Mouse (Mus musculus) lung, adult 18-20 months (tissue): ENCODE results near the gene Ccdc17.

Source experiments
- DNase-seq, 2 experiments: peaks; one replicate each; pipeline ENCODE4 v3.0.0; 2022; ENCODE audit warnings: mixed read lengths in 2 of 2

Ccdc17 gene

DNA sequence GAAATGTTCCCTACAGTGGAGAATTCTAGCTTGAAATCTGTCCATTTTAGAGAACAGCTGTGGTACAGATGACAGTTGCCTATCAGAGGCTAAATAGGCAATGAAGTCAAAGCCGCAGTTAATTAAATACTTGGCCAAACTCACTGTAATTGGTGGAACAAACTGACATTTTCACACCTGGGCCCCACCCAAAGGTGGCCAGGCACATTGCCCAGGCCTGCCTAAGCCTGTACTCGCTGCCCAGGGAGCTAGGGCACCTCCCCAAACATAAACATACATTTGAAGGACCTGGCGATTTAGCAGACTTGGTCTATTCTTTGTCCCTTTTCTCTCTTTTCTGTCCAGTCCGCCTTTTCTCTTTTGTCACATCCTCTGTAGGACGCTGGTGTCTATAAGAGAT is at the start of gene Ccdc17:
Gene Ccdc17, plus strand, starts transcription at position 276 of the 400 bp plus-strand sequence.
- DNase-seq = peak; percentile 50 to 64

GRCm38 (mm10) chr4:116550432-116550831 is 46.0 kb upstream of the Ccdc17 start:
- no peak for DNase-seq

- DNase-seq = no peak
These were observed 43.4 kb upstream of the Ccdc17 start for GRCm38 (mm10) chr4:116553035-116553434.

- peak; percentile 75 to 83 for DNase-seq
These were observed 40.8 kb upstream of the Ccdc17 start, which contains the start of gene Tmem69 for GRCm38 (mm10) chr4:116555413-116556300. TSS of gene Tmem69 (minus strand) at chr4:116555936.

GRCm38 (mm10) chr4:116556561-116557305 is 39.7 kb upstream of the Ccdc17 start:
- DNase-seq = peak; percentile 95 to 97

DNA sequence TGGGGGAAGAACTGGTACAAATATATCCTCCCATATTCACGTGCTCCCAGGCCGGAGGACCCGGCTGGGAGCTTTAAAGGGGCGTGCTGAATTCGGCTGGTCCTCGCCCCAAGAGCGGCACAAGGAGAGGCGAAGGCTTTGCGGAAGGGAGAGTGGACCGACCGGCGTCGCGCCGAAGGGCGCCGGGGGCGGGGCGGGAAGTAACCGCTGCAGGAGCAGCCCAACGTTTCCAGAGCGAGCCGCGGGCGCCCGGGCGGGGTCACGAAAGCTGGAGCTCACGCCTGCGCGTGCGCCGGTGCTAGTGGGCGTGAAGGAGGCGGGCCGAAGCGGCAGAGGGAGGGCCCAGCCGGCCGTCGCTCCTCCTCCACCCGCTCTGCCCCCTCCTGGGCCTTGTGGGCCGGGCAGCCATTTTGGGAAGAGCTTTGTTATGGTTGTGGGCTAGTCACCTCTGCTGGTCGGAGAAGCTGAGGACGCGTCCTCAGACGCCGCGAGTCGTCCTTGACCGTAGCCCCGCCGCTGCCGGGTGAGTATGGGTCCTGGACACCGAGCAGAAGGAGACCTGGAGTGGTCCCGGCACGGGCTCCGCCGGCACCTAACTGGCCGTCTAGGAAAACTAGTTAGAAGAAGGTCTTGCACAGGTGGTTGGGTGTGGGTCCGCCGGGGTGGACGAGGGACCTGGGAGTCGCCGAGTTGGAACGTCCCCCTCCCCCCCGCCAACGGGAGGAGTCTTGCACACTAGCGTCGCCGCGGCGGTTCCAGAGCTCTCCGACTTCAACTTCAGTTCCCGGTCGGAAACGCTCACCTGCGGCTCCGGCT is 38.9 kb upstream of the Ccdc17 start, which contains the start of gene Gpbp1l1:
Gene Gpbp1l1, plus strand, starts transcription at position 353 of the 816 bp plus-strand sequence.
- DNase-seq = peak; percentile 97 to 98

- no peak for DNase-seq
These were observed 38.1 kb upstream of the Ccdc17 start for GRCm38 (mm10) chr4:116558151-116558882.

DNA sequence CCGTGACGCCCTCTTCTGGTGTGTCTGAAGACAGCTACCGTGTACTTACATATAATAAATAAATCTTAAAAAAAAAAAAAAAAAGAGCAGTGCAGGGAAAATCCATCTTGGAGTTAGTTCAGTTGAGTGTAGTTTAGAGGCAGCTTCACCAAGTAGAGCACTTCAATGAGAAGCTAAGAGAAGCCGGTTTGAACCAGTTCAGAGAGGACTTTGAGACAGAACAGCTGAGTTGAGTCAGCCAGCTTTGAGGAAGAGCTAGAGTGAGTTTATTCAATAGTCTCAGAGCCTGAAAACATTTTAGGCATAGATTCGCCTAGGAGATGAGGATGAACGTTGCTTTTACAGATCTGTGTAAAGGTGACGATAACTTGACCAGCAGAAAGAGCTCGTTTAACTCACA is 661 bp upstream of the Ccdc17 start:
- no peak for DNase-seq

DNA sequence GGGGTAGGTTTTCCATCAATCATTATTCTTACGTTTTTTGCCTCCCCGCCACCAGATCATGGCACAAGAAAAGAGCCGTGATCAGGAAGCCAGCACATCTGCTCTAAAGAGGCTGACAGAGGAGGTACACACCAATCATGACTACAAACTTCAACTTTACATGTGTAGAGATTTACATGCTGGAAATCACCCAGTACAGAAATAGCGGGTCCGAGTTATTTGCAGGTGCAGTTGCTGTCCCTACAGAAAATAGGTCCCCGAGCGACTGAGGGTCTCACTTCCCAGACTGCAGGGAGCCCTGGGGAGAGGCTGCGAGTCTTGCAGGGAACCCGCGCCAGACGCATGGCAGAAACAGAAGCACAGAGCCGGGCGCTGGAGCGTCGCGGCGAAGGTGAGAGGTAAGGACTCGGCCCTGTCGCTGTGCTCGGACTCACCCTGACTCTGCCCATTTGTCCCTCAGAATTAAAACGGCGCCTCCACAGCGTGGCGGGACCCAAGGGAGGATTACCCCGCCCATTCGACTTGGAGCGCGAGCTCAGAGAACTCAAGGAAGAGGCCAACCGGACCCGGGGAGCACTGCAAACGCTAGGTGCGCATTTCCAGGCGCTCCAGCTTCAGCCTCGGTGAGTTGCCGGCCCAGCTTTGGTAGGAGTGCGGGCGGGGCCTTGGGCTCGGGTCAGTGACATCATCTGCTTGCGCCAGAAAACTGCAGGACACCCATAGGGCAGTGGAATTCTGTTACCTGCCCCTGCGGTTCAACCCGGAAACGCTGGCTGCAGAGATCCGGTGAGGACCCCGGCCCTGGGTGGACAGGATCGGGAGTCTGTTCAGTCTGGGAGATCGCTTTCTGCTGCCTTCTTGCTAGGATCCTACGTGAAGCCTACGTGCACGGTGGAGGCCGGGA is 776 bp downstream of the Ccdc17 start:
- DNase-seq = peak; percentile 92 to 94

DNA sequence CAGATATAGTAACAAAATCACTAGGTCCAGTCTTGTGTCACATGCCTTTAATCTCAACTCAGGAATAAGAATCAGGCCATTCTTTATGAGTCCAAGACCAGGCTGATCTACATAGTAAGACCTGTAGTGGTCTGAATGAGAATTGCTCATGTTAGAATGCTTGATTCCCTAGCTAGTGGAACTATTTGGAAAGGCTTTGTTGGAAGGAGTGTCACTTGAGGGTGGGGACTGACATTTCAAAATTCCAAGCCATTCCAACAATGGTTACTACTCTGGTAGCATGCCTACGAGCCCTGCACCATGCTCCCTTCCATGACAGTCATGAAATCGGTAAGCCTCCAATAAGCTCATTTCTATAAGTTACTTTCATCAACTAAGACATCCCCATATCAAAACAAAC is 16.2 kb downstream of the Ccdc17 start:
- DNase-seq = no peak

GRCm38 (mm10) chr4:116615237-116615636 is 18.8 kb downstream of the Ccdc17 start:
- no peak for DNase-seq

DNA sequence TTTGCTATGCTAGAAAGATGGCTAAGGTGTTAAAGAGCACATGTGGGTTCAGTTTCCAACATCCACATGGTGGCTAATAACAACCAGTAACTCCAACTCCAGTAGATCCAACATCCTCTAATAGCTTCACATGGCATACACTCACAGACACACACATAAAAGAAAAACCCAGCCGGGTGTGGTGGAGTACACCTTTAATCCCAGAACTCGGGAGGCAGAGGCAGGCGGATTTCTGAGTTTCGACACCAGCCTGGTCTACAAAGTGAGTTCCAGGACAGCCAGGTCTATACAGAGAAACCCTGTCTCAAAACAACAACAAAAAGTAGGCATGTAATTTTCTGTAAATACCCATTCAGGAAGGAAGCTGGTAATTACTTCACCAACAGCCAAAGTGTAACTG is 28.4 kb downstream of the Ccdc17 start:
- no peak for DNase-seq

- DNase-seq = peak; percentile 81 to 82
These were observed 30.4 kb downstream of the Ccdc17 start for GRCm38 (mm10) chr4:116626658-116627358.

GRCm38 (mm10) chr4:116627359-116627716 is 30.9 kb downstream of the Ccdc17 start:
- peak; percentile 92 to 93 for DNase-seq

- peak; percentile 87 to 90 for DNase-seq
These were observed 31.5 kb downstream of the Ccdc17 start, which contains the start of gene Nasp for GRCm38 (mm10) chr4:116627722-116628662. TSS of gene Nasp (minus strand) at chr4:116627941.

GRCm38 (mm10) chr4:116635197-116635596 is 38.7 kb downstream of the Ccdc17 start:
- DNase-seq = no peak

- DNase-seq = no peak
These were observed 42.4 kb downstream of the Ccdc17 start for GRCm38 (mm10) chr4:116638821-116639220.

DNA sequence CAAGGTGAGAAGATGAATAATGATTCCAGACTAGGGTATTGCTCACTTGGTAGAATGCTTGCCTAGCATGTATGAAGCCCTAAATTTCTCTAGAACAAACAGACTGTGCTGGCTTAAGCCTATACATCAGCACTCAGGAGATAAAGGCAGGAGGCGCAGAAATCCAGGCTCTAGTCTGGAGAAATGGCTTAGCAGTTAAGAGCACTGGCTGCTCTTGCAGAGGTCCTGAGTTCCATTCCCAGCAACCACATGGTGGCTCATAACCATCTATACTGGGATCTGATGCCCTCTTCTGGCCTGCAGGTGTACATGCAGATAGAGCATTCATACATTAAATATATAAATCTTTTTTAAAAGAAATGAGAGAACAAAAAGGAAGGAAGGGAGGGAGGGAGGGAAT is 45.6 kb downstream of the Ccdc17 start:
- no peak for DNase-seq

GRCm38 (mm10) chr4:116644326-116644725 is 47.9 kb downstream of the Ccdc17 start:
- peak in 1 of 2 experiments; percentile 42 for DNase-seq
